Mouse (Mus musculus) natural killer cell, adult 2 months (primary cell): ENCODE data around the gene Itgb2.

ENCODE experiments used
- DNase-seq, 2 experiments: peaks; one replicate each; pipeline ENCODE4 v3.0.0; 2022; ENCODE audit warnings: low spot score in 2 of 2

Itgb2 gene

GRCm38 (mm10) chr10:77530140-77530539 is at the start of gene Itgb2:
TSS of gene Itgb2 (plus strand) at chr10:77530252.
- DNase-seq, result peak; percentile 79 to 80

- DNase-seq, result no peak
Measured at GRCm38 (mm10) chr10:77481814-77482213, 48.2 kb upstream of the Itgb2 start.

- no peak for DNase-seq
Measured at GRCm38 (mm10) chr10:77484205-77484935, 45.7 kb upstream of the Itgb2 start.

- DNase-seq, result no peak
Measured at GRCm38 (mm10) chr10:77485786-77486185, 44.3 kb upstream of the Itgb2 start.

- DNase-seq, result no peak
Measured at GRCm38 (mm10) chr10:77488168-77488567, 41.9 kb upstream of the Itgb2 start.

- no peak for DNase-seq
Measured at GRCm38 (mm10) chr10:77491585-77491984, 38.5 kb upstream of the Itgb2 start.

- DNase-seq, result no peak
Measured at GRCm38 (mm10) chr10:77492885-77493284, 37.2 kb upstream of the Itgb2 start.

GRCm38 (mm10) chr10:77497185-77497584 is 32.9 kb upstream of the Itgb2 start:
- no peak for DNase-seq

GRCm38 (mm10) chr10:77498254-77498653 is 31.8 kb upstream of the Itgb2 start:
- no peak for DNase-seq

- no peak for DNase-seq
Measured at GRCm38 (mm10) chr10:77500636-77501035, 29.4 kb upstream of the Itgb2 start.

- no peak for DNase-seq
Measured at GRCm38 (mm10) chr10:77502967-77503922, 26.8 kb upstream of the Itgb2 start.

- no peak for DNase-seq
Measured at GRCm38 (mm10) chr10:77504143-77504542, 25.9 kb upstream of the Itgb2 start.

GRCm38 (mm10) chr10:77506526-77506925 is 23.5 kb upstream of the Itgb2 start:
- DNase-seq, result no peak

- DNase-seq, result no peak
Measured at GRCm38 (mm10) chr10:77506961-77507577, 23.0 kb upstream of the Itgb2 start.

- no peak for DNase-seq
Measured at GRCm38 (mm10) chr10:77507779-77508178, 22.3 kb upstream of the Itgb2 start.

- DNase-seq, result no peak
Measured at GRCm38 (mm10) chr10:77508744-77509143, 21.3 kb upstream of the Itgb2 start.

- DNase-seq, result peak; percentile 53 to 76
Measured at GRCm38 (mm10) chr10:77509403-77510187, 20.5 kb upstream of the Itgb2 start.

- DNase-seq, result no peak
Measured at GRCm38 (mm10) chr10:77510225-77510982, 19.6 kb upstream of the Itgb2 start.

- peak; percentile 91 to 94 for DNase-seq
Measured at GRCm38 (mm10) chr10:77515385-77516348, 14.4 kb upstream of the Itgb2 start, which contains the start of gene Fam207a. TSS of gene Fam207a (minus strand) at chr10:77515785.
